11 mouse cellular contexts compared by ENCODE assay signal in the genomic region with DNA sequence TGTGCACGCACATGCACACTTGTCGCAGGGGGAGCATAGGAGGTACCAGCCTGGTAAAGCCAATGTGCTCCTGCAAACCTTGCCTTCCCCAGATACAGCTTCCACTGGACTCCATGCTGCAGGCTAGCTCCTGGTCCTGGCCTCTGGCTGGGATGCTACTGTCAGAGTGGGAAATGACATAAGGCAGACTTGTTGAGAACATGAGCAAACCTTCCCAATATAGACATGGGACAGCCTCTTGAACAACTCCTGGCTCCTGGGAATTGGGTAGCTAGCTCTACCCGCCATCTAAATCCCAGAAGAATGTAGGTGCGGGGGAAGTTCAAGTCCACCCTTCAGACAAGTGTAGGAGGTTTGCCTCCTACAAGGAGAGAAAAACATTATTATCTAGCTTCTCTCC. TPM values are rescaled to one million over a fixed set of nuclear protein-coding genes. Genes with fewer than 3 reads are reported as not detected.
DNase-seq lines count a peak whose midpoint lies in the region; ATAC-seq and TF ChIP-seq lines count a peak whose summit lies in the region.
"Had no signal": no experiment of that assay in that cellular context is flagged by ENCODE, and none has a peak within 500 bp of the region (broad histone marks: within the 10 kb centered on the region; RNA-seq: fewer than 3 reads in every experiment).

No protein-coding gene starts in this region.

- WGBS in hindbrain, embryonic 12.5 days, result 92% methylated on average over 4 of the region's 4 CpGs
- WGBS in hindbrain, embryonic 11.5 days, result 86% methylated on average over 4 of the region's 4 CpGs
- whole genome bisulfite sequencing in embryonic facial prominence, embryonic 15.5 days, result 79% methylated on average over 4 of the region's 4 CpGs
- 46% methylated on average over 4 of the region's 4 CpGs for WGBS in heart, postnatal 0 days
- WGBS in neural tube, embryonic 13.5 days, result 93% methylated on average over 4 of the region's 4 CpGs

- peaks cover 17% of the 10 kb centered on the region for H3K4me1 ChIP-seq in hindbrain, embryonic 12.5 days
- no peaks in the 10 kb centered on the region for H3K4me1 ChIP-seq in hindbrain, embryonic 11.5 days (replicated peaks; ENCODE audit: control insufficient read depth, insufficient read depth, low read length)
- H3K4me1 ChIP-seq in embryonic facial prominence, embryonic 15.5 days, result peaks cover 11% of the 10 kb centered on the region
- peaks cover 11% of the 10 kb centered on the region; the same call in 1 of the 2 replicates for H3K4me1 ChIP-seq in heart, postnatal 0 days (ENCODE audit: control insufficient read depth, insufficient read depth)
- H3K4me1 ChIP-seq in neural tube, embryonic 13.5 days (replicated peaks), result peaks cover 30% of the 10 kb centered on the region
- H3K4me1 ChIP-seq: liver, embryonic 13.5 days had no signal

- no peaks in the 10 kb centered on the region for H3K9me3 ChIP-seq in hindbrain, embryonic 12.5 days (replicated peaks)
- no peaks in the 10 kb centered on the region for H3K9me3 ChIP-seq in hindbrain, embryonic 11.5 days (ENCODE audit: control insufficient read depth, low read length)
- no peaks in the 10 kb centered on the region for H3K9me3 ChIP-seq in embryonic facial prominence, embryonic 15.5 days (replicated peaks)
- H3K9me3 ChIP-seq in heart, postnatal 0 days (replicated peaks; ENCODE audit: control insufficient read depth, low read length), result no peaks in the 10 kb centered on the region
- H3K9me3 ChIP-seq in neural tube, embryonic 13.5 days, result no peaks in the 10 kb centered on the region
- H3K9me3 ChIP-seq: liver, embryonic 13.5 days had no signal

- no peaks in the 10 kb centered on the region; the same call in 1 of the 2 replicates for H3K36me3 ChIP-seq in hindbrain, embryonic 12.5 days
- no peaks in the 10 kb centered on the region for H3K36me3 ChIP-seq in hindbrain, embryonic 11.5 days (ENCODE audit: control insufficient read depth, insufficient read depth, low read length)
- no peaks in the 10 kb centered on the region for H3K36me3 ChIP-seq in embryonic facial prominence, embryonic 15.5 days
- H3K36me3 ChIP-seq in heart, postnatal 0 days (replicated peaks; ENCODE audit: control insufficient read depth, insufficient read depth, low read length), result no peaks in the 10 kb centered on the region
- no peaks in the 10 kb centered on the region for H3K36me3 ChIP-seq in neural tube, embryonic 13.5 days
- H3K36me3 ChIP-seq: liver, embryonic 13.5 days had no signal

- no peak for TF ChIP-seq EP300 in heart, postnatal 0 days (IDR thresholded peaks at IDR 0.05; ENCODE audit: low read depth)

- no peak overlapping the region for H3K9ac ChIP-seq in hindbrain, embryonic 12.5 days
- H3K9ac ChIP-seq in hindbrain, embryonic 11.5 days (ENCODE audit: low read depth, low read length), result no peak overlapping the region
- H3K9ac ChIP-seq in embryonic facial prominence, embryonic 15.5 days, result no peak overlapping the region
- no peak overlapping the region for H3K9ac ChIP-seq in heart, postnatal 0 days (replicated peaks; ENCODE audit: low read depth, low read length)
- no peak overlapping the region for H3K9ac ChIP-seq in neural tube, embryonic 13.5 days
- H3K9ac ChIP-seq: forebrain, postnatal 0 days; liver, embryonic 13.5 days had no signal

- no peak overlapping the region for H3K4me2 ChIP-seq in hindbrain, embryonic 12.5 days (replicated peaks)
- no peak overlapping the region for H3K4me2 ChIP-seq in hindbrain, embryonic 11.5 days (replicated peaks; ENCODE audit: low read depth, low read length)
- H3K4me2 ChIP-seq in embryonic facial prominence, embryonic 15.5 days (replicated peaks), result peak overlapping the region; percentile 25; the same call in 1 of the 2 replicates
- H3K4me2 ChIP-seq in heart, postnatal 0 days (ENCODE audit: low read depth, low read length), result no peak overlapping the region
- H3K4me2 ChIP-seq in neural tube, embryonic 13.5 days, result peak overlapping the region; percentile 36; the same call in 1 of the 2 replicates
- H3K4me2 ChIP-seq: liver, embryonic 13.5 days had no signal

- no peak for TF ChIP-seq CTCF in heart, postnatal 0 days (IDR thresholded peaks at IDR 0.05; ENCODE audit: low read depth)

- DNase-seq in hindbrain, embryonic 11.5 days (ENCODE audit: low spot score), result no peak
- DNase-seq in heart, postnatal 0 days (ENCODE audit: low spot score), result peak; percentile 54
- no peak for DNase-seq in adrenal gland, adult 2 months
- DNase-seq: forebrain, postnatal 0 days; kidney, adult 18-20 months; liver, embryonic 13.5 days had no signal

- no peak overlapping the region for H3K4me3 ChIP-seq in hindbrain, embryonic 12.5 days
- H3K4me3 ChIP-seq in hindbrain, embryonic 11.5 days (ENCODE audit: low read depth, low read length), result no peak overlapping the region
- H3K4me3 ChIP-seq in embryonic facial prominence, embryonic 15.5 days (replicated peaks), result no peak overlapping the region
- H3K4me3 ChIP-seq in heart, postnatal 0 days (ENCODE audit: low read depth, low read length), result no peak overlapping the region
- H3K4me3 ChIP-seq in neural tube, embryonic 13.5 days, result no peak overlapping the region
- H3K4me3 ChIP-seq: liver, embryonic 13.5 days had no signal

- peak overlapping the region; percentile 25 for H3K27ac ChIP-seq in hindbrain, embryonic 12.5 days
- H3K27ac ChIP-seq in hindbrain, embryonic 11.5 days (ENCODE audit: low read depth, low read length), result no peak overlapping the region
- H3K27ac ChIP-seq in embryonic facial prominence, embryonic 15.5 days (replicated peaks), result no peak overlapping the region
- H3K27ac ChIP-seq in heart, postnatal 0 days (ENCODE audit: low read depth), result peak overlapping the region; percentile 59
- H3K27ac ChIP-seq in neural tube, embryonic 13.5 days (replicated peaks), result peak overlapping the region; percentile 82
- H3K27ac ChIP-seq: liver, embryonic 13.5 days had no signal

- no peak for ATAC-seq in hindbrain, embryonic 12.5 days (ENCODE audit: low FRiP score)
- ATAC-seq in hindbrain, embryonic 11.5 days (ENCODE audit: low FRiP score), result no peak
- ATAC-seq in embryonic facial prominence, embryonic 15.5 days (ENCODE audit: insufficient number of reproducible peaks, low FRiP score, low TSS enrichment, low read depth), result no peak
- peak; percentile 81 for ATAC-seq in heart, postnatal 0 days (ENCODE audit: insufficient read depth, low read depth)
- ATAC-seq in neural tube, embryonic 13.5 days (ENCODE audit: low read depth), result no peak
- no peak for ATAC-seq in erythroid progenitor cell, adult 5-6 weeks (replicated peaks; ENCODE audit: low FRiP score, poor library complexity, severe bottlenecking)

- 0 out of 2 replicates have a peak, but pooled peaks cover 2% of the 10 kb centered on the region for H3K27me3 ChIP-seq in hindbrain, embryonic 12.5 days
- H3K27me3 ChIP-seq in hindbrain, embryonic 11.5 days (ENCODE audit: control insufficient read depth, insufficient read depth, low read length), result no peaks in the 10 kb centered on the region
- H3K27me3 ChIP-seq in embryonic facial prominence, embryonic 15.5 days, result no peaks in the 10 kb centered on the region
- H3K27me3 ChIP-seq in heart, postnatal 0 days (ENCODE audit: control insufficient read depth, insufficient read depth, low read length), result no peaks in the 10 kb centered on the region
- H3K27me3 ChIP-seq in neural tube, embryonic 13.5 days, result no peaks in the 10 kb centered on the region

RNA-seq across cellular contexts. Expression of a gene that starts 56.2 kb away (rescaled TPM):
- 21.1 and 22.3 TPM in 2 replicates for polyA plus RNA-seq in hindbrain, embryonic 12.5 days (2016; fragmentation: Nextera tagmentation; extraction: Ambion mirVana)
- polyA plus RNA-seq in hindbrain, embryonic 11.5 days (2014; fragmentation: Nextera tagmentation; extraction: Ambion mirVana), result 8.6 and 9.1 TPM in 2 replicates
- 25.4 and 27.6 TPM in 2 replicates for polyA plus RNA-seq in embryonic facial prominence, embryonic 15.5 days (2015; fragmentation: Nextera tagmentation; extraction: Ambion mirVana)
- 4.1 and 12.1 TPM in 2 replicates for total RNA-seq in heart, postnatal 0 days (2014; rRNA removed; ENCODE audit: low replicate concordance)
- polyA plus RNA-seq in heart, postnatal 0 days (2015; fragmentation: Nextera tagmentation; extraction: Ambion mirVana), result 3.5 and 3.9 TPM in 2 replicates
- 27.9 and 28.9 TPM in 2 replicates for polyA plus RNA-seq in neural tube, embryonic 13.5 days (2015; fragmentation: Nextera tagmentation; extraction: Ambion mirVana)
- not detected in 2 replicates for total RNA-seq in erythroid progenitor cell, adult 5-6 weeks (2015; ENCODE audit: low replicate concordance)
- not detected in 2 replicates for total RNA-seq in erythroid progenitor cell, adult 5-6 weeks (2017; ENCODE audit: low replicate concordance)
- 1 to 10 TPM; 6.7 to 9.3 TPM for total RNA-seq in adrenal gland, adult 2 months (2021)
- 4.0 and 6.3 TPM in 2 replicates for polyA plus RNA-seq in adrenal gland, adult 2 months (2012; rRNA removed)
- total RNA-seq: monocyte, adult 5-6 weeks had no signal

Comparison
In these comparisons a context has a peak if more than half of its experiments do, and no peak if none do; other contexts are left out.
1. H3K27ac ChIP-seq: peak in hindbrain, embryonic 12.5 days (single experiment), heart, postnatal 0 days (single experiment) and neural tube, embryonic 13.5 days (single experiment); none in hindbrain, embryonic 11.5 days (single experiment) and embryonic facial prominence, embryonic 15.5 days (single experiment).
2. H3K4me2 ChIP-seq: peak in embryonic facial prominence, embryonic 15.5 days (single experiment) and neural tube, embryonic 13.5 days (single experiment); none in hindbrain, embryonic 12.5 days (single experiment), hindbrain, embryonic 11.5 days (single experiment) and heart, postnatal 0 days (single experiment).